Mouse (Mus musculus) kidney, adult 9 months (tissue): Measurements from ENCODE around the gene Mthfd2l.

Experiments
- DNase-seq: peaks from one replicate; pipeline ENCODE4 v3.0.0; 2022

Gene Mthfd2l

GRCm38 (mm10) chr5:90930971-90931851 lies at the start of gene Mthfd2l:
TSS of gene Mthfd2l (plus strand) at chr5:90931117.
- DNase-seq, result peak; percentile 82

- DNase-seq, result no peak
Observed at GRCm38 (mm10) chr5:90881682-90882081, 49.2 kb upstream of the Mthfd2l start.

- DNase-seq, result no peak
Observed at GRCm38 (mm10) chr5:90882146-90882545, 48.8 kb upstream of the Mthfd2l start.

GRCm38 (mm10) chr5:90884628-90885242 lies 46.2 kb upstream of the Mthfd2l start:
- peak; percentile 72 for DNase-seq

GRCm38 (mm10) chr5:90888661-90889060 lies 42.3 kb upstream of the Mthfd2l start:
- DNase-seq, result no peak

- DNase-seq, result peak; percentile 72
Observed at GRCm38 (mm10) chr5:90890519-90891463, 40.1 kb upstream of the Mthfd2l start, which contains the start of gene Cxcl1. TSS of gene Cxcl1 (plus strand) at chr5:90891241.

DNA sequence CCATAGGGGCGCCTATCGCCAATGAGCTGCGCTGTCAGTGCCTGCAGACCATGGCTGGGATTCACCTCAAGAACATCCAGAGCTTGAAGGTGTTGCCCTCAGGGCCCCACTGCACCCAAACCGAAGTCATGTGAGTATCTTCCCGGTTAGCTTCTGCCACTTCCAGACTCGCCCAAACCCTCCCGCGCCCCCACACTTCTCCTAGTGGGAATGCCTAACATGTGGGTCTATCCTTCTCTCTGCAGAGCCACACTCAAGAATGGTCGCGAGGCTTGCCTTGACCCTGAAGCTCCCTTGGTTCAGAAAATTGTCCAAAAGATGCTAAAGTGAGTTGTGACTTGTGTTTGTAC lies 39.5 kb upstream of the Mthfd2l start:
- DNase-seq, result no peak

DNA sequence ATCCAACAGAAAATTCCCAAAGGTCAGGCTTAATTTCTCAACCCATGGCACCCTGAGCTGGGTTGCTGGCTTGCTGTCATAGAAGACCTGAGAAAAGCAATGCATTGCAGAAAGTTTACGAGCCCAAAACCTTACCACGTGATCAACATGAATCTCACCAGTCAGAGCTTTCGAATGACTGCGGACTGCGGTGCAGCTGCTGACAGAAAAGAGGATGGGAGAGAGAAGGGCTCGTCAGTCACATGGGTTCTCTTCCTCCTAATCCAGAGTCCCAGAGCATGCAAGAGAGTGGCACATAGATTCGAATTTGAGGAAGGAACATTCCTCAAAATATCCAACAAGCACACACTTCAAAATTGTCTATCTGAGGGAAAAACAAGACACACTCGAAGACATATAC lies 36.7 kb upstream of the Mthfd2l start:
- DNase-seq, result no peak

GRCm38 (mm10) chr5:90897429-90897828 lies 33.5 kb upstream of the Mthfd2l start:
- DNase-seq, result no peak

- DNase-seq, result no peak
Observed at GRCm38 (mm10) chr5:90899308-90899707, 31.6 kb upstream of the Mthfd2l start.

DNA sequence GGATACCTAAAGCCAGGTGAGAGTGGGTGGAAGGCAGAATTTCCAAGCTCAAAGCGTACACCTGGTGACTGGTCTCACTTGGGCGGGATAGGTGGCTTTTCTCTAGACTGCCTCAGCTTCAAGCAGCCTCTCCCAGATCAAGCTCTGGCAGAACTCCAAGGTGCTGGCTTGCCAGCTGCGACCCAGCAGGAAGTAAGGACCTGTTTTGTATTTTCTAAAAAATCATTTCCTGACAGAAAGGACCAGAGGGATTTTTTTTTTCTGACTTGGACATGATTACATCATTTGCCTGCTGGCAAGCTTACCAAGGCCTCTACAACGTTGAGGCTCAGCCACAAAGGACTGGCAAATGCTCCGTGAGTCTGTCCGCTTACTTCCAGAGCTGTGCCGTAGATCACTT lies 30.8 kb upstream of the Mthfd2l start:
- DNase-seq, result peak; percentile 56

- DNase-seq, result no peak
Observed at GRCm38 (mm10) chr5:90900688-90901087, 30.2 kb upstream of the Mthfd2l start.

GRCm38 (mm10) chr5:90902380-90903260 lies 28.3 kb upstream of the Mthfd2l start:
- DNase-seq, result no peak

DNA sequence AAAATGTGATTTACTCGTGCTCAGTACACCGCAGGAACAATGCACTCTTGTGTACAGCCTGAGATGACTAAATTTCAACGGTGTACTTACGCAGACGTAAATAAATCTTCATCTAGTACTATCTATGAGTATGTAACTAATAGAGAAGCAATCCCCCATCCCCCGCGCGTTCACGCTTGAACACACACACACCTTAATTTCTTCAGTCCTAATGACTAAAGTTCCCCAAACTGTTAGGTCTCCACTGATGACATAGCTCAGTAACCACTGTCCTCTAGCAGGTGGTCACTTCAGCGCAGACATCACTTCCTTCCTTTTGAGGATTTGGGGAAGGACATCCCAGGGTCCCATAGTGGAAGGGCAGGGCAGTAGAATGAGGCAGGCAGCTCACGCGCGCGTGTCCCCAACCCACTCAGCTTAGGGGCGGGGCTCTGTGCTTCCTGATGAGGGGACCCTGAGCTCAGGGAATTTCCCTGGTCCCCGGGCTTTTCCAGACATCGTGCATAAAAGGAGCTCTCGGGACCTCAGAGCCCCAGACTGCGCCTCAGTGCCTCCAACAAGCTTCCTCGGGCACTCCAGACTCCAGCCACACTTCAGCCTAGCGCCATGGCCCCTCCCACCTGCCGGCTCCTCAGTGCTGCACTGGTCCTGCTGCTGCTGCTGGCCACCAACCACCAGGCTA lies 27.4 kb upstream of the Mthfd2l start, which contains the start of gene Cxcl2:
TSS of gene Cxcl2 (plus strand) at position 533 of the 682 bp plus-strand sequence.
- no peak for DNase-seq

DNA sequence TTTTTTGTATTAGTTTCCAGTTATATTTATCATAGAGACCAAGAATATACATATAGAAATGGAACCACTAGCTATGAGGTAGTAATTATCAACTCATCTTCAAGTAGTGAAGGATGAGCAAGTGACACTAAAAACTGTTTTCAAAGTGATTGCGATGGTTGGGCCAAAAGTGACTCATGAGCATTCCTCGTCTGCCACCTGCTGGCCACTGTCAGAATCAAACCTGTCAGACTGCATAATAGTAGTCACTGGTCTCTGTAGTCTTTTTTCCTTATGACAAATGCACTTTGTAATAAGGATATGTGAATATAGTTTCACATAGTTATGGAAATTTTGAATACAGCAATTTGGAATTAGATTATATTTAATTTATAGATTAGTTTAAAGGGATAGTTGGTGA lies 21.9 kb upstream of the Mthfd2l start:
- DNase-seq, result peak; percentile 73

DNA sequence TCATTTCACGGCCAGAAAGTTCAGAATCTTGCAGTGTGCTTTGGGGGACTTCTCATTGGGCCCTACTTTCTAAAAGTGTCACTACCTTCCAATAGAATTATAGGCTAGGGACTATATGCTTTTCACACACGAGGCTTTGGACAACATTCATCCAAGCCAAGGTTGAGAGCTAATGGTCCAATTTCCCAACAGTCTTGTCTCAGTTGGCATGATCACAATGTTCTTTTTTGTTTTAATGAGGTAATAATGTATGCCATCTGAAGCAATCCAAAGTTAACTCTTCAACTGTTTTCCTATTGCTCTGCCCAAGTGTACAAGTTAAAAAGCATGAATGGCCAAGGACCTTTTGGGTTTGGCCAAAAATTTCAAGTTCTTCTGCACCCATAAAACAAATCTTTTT lies 11.4 kb upstream of the Mthfd2l start:
- no peak for DNase-seq

DNA sequence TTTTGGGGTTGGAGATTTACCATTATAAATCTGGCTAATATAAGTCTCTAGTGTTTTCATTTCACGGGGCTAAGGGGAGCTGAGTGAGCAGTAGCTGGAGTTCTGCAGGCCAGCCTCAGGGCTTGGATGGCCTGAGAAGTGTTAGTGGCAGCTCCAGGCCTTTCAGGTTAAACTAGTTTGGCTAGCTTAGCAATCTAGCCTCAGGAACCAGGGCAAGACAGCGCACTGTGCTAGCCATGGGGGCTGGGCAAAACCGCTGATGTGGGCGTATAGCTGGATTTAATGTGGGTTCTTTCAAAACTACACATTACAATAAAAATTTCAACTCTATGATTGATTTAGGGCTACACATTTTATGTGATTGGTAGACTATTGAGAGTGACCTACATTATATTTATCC lies 8.0 kb upstream of the Mthfd2l start:
- no peak for DNase-seq

DNA sequence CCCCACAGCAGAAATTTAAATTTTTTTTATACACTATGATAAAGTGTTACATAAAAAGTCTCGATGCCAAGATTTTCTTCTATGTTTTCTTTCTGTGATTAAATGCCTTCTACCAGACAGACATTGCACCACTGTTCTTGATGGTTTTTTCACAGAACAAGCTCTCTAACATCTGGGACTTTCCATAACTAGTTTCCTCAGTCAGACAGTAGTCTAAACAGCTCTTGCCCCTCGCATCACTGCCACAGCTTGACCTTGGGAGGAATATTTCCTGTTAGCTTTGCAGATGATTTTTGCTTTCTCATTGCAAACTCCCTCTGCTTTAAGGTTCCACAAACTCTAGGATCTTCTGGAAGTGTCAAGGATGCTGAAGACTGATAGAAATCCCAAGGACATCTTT lies 371 bp upstream of the Mthfd2l start:
- no peak for DNase-seq

DNA sequence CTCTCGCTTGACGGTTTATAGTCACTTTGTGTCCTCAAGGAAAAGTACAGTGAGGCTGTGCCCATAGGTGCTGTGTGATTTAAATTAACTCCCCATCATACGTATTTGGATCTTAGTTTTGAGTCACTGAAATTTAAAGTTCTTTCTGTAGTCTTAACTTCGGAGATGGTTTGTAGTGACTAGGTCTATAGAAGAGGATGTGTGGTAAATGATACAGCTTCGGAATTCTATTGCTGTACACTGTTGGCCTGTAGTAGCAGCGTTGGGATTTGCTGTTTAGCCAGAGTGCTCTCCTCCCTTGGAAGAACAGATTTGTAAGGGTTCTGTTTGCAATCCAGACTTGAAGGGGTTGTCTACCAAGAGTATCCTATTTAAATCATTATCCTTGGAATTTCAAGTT lies 994 bp downstream of the Mthfd2l start:
- DNase-seq, result no peak

DNA sequence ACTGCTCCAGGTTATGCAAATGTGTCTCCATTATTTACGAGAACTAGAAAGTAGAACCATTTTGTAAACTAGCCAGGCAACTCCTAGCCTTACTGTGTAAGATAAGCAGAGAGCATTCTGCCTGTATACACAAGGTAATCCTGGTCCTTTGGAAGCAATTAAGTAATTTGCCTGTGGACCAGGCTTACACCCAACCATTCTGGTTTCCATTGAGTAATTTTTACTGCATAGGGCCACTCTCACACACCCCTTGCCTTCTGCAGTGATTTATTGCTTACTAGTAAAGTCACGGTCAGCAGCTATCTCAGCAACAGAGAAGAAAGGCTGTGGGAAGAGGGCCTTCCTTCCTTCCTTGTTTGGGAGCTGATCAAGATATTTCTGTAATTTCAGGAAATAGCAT lies 5.8 kb downstream of the Mthfd2l start:
- no peak for DNase-seq

- DNase-seq, result no peak
Observed at GRCm38 (mm10) chr5:90945453-90945852, 14.5 kb downstream of the Mthfd2l start.

- no peak for DNase-seq
Observed at GRCm38 (mm10) chr5:90949499-90949898, 18.6 kb downstream of the Mthfd2l start.
